Mouse (Mus musculus): ENCODE results near the gene Ccnl1. TPM values are rescaled to one million over a fixed set of nuclear protein-coding genes. Genes with fewer than 3 reads are reported as not detected.

Gene Ccnl1
- polyA plus RNA-seq, 1 experiment from 2014 or later, result 99.3 TPM

DNA sequence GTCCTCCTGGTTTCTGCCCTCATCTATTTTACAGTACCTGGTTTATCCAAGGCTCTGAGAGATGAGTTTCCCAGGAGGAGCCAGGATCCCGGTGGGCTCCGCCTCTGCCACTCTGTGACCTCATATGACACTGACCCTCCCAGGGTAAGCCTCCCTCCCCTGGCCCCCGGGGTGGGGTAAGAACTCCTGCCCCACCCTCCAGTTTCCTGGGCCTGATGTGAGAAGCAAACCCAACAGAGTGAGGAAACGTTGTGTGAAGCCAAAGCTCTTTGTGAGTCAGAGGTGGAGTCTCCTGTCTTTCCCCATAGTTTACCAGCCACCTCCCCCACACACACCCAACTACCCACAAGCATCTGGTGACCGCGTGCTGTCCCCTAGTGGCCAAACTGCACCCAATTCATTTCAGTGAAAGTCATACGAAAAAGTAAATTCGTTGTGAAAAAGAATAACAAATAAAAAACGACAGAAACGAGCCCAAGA, 28.7 kb downstream of the Ccnl1 start:
- H3K36me3 ChIP-seq (replicated peaks), result no peaks in the 10 kb centered on the region
- no peaks in the 10 kb centered on the region for H3K9me3 ChIP-seq
- WGBS, result 3% methylated on average over 10 of the region's 10 CpGs
- peak; percentile 81 for DNase-seq (ENCODE audit: extremely low spot score, low spot score)
- H3K27ac ChIP-seq, result peak overlapping the region; percentile 89
- H3K4me1 ChIP-seq, result peaks cover 29% of the 10 kb centered on the region
- peak overlapping the region; percentile 44 for H3K4me3 ChIP-seq
- no peaks in the 10 kb centered on the region; the same call in 1 of the 2 replicates for H3K27me3 ChIP-seq (ENCODE audit: poor library complexity, severe bottlenecking)

DNA sequence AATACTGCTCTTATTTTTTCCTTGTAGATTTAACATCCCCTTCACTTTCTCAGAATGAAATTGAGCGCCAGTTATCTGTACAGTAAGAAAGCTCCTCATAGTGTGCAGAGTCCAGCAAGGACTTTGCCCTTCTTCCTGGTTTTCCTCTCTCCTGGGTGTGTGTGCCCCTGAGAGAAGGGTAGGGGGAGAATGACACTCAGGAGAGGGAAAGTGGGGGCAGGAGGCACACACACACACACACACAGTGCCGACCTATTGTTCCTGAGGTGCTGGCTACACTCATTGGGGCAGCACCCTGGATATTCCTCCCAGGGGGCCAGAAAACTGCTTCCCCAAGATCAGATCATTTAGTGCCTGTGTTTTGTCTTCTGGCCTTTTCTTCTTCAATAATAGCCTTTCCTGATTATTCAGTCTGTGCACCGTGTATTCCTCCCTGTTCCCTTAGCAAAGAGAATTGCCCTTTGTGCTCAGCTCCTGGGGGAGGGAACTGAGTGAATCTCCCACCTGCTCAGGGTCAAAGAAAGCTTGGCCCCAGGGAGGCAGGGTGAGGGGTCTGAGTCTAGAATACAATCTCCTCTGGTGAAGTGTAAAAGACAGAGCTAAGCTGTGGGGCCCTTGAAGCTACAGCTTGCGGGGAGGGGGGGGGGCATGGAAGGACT, 29.3 kb downstream of the Ccnl1 start:
- Histone ChIP-seq H3K27ac (peak overlapping the region; percentile 89), H3K4me3 (peak overlapping the region; percentile 44; the same call in 1 of the 2 replicates), H3K27me3 (ENCODE audit: poor library complexity, severe bottlenecking) (no peaks in the 10 kb centered on the region; the same call in 1 of the 2 replicates), H3K9me3 (no peaks in the 10 kb centered on the region), H3K4me1 (peaks cover 29% of the 10 kb centered on the region), H3K36me3 (replicated peaks) (no peaks in the 10 kb centered on the region)
- no peak for DNase-seq (ENCODE audit: extremely low spot score, low spot score)
- WGBS, result 33% methylated on average over 4 of the region's 4 CpGs

DNA sequence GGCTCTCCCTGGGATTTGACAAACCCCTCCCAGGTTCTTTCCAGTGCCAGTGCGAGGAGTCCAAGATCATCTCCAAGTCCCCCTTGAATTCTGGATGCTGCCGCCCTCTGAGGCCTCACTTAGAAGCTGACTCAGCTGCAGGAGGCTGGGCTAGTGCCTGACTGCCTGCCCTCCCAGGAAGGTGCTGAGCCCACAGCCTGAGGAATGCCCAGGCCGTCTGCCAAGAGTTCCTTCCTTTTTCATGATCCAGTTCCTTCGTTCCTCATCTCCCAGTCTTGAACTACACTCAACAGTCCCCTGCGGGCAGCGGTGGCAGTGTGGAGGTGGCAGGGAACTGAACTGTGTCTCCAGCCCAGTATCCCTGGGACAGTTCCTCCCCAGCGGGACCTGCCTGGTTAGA, 30.4 kb downstream of the Ccnl1 start:
- peak overlapping the region; percentile 60; the same call in 1 of the 2 replicates for H3K27ac ChIP-seq
- peak; percentile 13 for DNase-seq (ENCODE audit: extremely low spot score, low spot score)
- no peaks in the 10 kb centered on the region for H3K9me3 ChIP-seq
- no peak overlapping the region for H3K4me3 ChIP-seq
- no peaks in the 10 kb centered on the region; the same call in 1 of the 2 replicates for H3K27me3 ChIP-seq (ENCODE audit: poor library complexity, severe bottlenecking)
- no peaks in the 10 kb centered on the region for H3K36me3 ChIP-seq (replicated peaks)
- 71% methylated on average over 7 of the region's 7 CpGs for WGBS
- peaks cover 29% of the 10 kb centered on the region for H3K4me1 ChIP-seq

DNA sequence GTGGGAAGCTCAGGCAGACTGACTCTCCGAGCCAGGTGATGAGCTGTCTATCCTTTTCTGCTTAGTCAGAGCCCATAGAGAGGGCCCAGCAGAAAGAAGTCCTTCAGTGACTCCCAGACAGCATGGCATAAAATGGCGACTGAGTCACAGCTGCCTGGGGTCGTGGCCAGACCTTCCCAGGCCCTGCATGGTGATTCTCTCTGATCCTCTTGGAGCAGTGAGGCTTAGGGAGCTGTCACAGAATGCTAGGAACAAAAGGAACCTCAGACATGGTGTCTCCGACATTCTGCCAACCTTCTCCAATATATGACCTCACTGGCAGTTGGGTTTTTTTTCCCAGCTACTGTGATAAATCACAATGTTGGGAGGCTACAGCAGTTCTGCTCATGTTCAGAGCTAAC, 30.9 kb downstream of the Ccnl1 start:
- peak; percentile 12 for DNase-seq (ENCODE audit: extremely low spot score, low spot score)
- Histone ChIP-seq H3K9me3 (no peaks in the 10 kb centered on the region), H3K4me3 (no peak overlapping the region), H3K4me1 (peaks cover 29% of the 10 kb centered on the region), H3K27me3 (ENCODE audit: poor library complexity, severe bottlenecking) (no peaks in the 10 kb centered on the region; the same call in 1 of the 2 replicates), H3K36me3 (replicated peaks) (no peaks in the 10 kb centered on the region), H3K27ac (peak overlapping the region; percentile 60; the same call in 1 of the 2 replicates)
- WGBS, result 84% methylated on average over 4 of the region's 4 CpGs

DNA sequence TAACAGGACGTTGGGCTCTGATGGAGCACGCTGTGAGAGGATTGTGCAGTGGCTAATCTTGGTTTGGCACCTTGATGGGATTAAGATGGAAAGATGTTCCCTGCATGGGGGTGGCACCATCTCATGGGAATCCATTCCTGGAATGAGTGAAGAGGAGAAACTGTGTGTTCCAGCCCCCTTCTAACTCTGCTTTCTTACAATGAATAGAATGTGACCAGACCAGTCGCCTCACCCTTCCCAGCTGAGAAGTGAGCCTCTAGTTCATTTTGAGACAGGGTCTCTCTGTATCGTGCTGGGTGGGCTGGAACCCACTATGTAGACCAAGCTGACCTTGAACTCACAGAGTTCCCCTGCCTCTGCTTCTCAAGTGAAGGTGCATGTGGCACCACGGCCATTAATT, 31.6 kb downstream of the Ccnl1 start:
- peak; percentile 9 for DNase-seq (ENCODE audit: extremely low spot score, low spot score)
- H3K4me3 ChIP-seq, result no peak overlapping the region
- 91% methylated on average over 5 of the region's 5 CpGs for WGBS

DNA sequence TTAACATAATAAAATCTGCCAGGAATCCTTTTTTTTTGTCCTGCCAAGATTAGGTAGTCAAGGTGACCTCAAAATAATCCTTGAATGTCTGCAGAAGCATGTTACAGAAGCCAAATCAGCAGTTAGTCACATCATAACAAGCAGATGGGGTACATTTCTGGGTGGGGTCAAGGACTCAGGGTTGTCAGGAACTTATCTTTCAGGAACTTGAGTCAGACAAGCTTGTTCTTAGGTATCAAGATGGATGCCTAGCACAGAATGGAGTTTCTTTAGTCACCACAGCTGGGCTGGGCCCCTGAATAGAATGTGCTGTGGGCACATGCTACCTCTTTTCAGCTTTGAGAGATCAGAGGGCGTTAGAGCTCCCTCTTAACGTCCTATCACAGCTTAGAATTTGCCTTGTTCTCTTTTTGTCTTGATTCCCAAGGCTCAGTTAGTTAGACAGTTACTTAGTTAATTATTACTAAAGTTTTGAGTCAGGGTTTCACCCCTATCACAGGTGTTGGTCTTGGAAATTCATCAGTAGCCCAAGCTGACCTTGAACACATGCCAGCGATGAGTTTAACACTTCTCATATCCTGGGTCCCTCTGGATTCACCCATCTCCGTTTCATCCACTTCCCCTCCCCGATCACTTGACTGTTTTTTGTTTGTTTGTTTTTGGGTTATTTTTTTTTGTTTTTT, 32.9 kb downstream of the Ccnl1 start:
- no peaks in the 10 kb centered on the region for H3K36me3 ChIP-seq (replicated peaks)
- H3K9me3 ChIP-seq, result no peaks in the 10 kb centered on the region
- no peak overlapping the region for H3K4me3 ChIP-seq
- peaks cover 29% of the 10 kb centered on the region for H3K4me1 ChIP-seq
- 87% methylated on average over 5 of the region's 5 CpGs for WGBS
- H3K27ac ChIP-seq, result no peak overlapping the region
- DNase-seq (ENCODE audit: extremely low spot score, low spot score), result no peak
- H3K27me3 ChIP-seq (ENCODE audit: poor library complexity, severe bottlenecking), result no peaks in the 10 kb centered on the region; the same call in 1 of the 2 replicates

More for the DNA sequence above, 31.6 kb downstream of the Ccnl1 start:
- no peaks in the 10 kb centered on the region; the same call in 1 of the 2 replicates for H3K27me3 ChIP-seq (ENCODE audit: poor library complexity, severe bottlenecking)
- H3K9me3 ChIP-seq, result no peaks in the 10 kb centered on the region
- peaks cover 29% of the 10 kb centered on the region for H3K4me1 ChIP-seq
- no peaks in the 10 kb centered on the region for H3K36me3 ChIP-seq (replicated peaks)
- no peak overlapping the region for H3K27ac ChIP-seq

DNA sequence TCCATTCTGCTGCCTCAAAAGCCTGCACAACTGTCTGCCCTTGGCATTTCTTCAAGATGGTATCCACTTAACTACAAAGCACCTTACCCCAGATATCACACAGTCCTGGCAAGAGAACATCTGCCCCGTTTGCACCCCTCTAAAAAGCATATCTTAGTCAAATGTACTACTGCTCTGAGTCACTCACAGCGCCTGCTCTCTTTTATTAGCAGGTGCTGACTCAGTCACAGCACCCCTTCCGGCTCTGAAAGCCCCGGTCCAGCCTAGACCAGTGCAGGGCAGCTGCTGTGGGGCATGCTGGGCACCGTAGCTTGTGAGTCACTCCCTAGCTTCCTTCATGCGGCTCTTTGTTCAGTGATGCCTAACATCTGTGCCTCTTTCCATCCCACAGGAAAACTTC, 35.6 kb downstream of the Ccnl1 start:
- Histone ChIP-seq H3K27me3 (ENCODE audit: poor library complexity, severe bottlenecking) (no peaks in the 10 kb centered on the region; the same call in 1 of the 2 replicates), H3K9me3 (no peaks in the 10 kb centered on the region), H3K36me3 (replicated peaks) (no peaks in the 10 kb centered on the region), H3K27ac (no peak overlapping the region), H3K4me1 (peaks cover 2% of the 10 kb centered on the region), H3K4me3 (no peak overlapping the region)
- 75% methylated on average over 6 of the region's 6 CpGs for WGBS
- DNase-seq (ENCODE audit: extremely low spot score, low spot score), result no peak

DNA sequence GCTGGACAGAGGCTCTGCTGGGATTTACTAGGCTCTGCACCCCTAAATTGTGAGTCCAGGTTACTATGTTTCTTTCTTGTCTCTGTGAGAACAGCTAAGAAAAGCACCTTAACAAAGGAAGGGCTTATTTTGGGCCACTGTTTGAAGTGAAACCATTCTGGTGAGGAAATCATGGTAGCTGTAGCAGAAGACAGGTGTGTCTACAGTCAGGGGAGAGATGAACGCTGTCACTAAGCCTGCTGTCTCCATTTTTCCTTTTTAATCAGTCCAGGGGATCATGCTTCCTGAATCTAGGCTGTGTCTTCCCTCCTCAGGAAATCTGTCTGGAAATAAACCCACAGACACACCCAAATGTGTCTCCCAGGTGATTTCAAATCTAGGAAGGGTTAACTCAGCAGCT, 36.4 kb downstream of the Ccnl1 start:
- no peaks in the 10 kb centered on the region for H3K4me1 ChIP-seq
- 90% methylated on average over 1 of the region's 1 CpGs for WGBS

DNA sequence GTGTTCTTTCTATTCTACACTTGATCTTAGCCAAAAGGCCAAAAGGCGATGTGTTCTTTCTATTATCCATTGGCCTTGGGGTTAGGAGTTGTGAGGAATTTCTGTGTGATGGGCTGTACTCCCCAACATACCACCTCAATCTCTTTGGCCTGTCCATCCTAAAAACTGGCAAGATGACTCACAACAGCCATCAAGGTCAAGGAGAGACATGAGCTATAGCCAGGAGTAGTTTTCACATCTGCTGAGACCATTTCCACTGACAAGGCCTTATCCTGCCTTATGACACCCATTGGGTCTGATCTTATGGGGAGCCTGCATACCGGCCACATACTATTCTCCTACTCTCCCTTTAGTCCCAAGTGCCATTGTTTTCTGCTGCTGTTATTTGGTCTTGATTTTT, 39.0 kb downstream of the Ccnl1 start:
- Histone ChIP-seq H3K4me1 (no peaks in the 10 kb centered on the region), H3K4me3 (no peak overlapping the region), H3K27me3 (ENCODE audit: poor library complexity, severe bottlenecking) (no peaks in the 10 kb centered on the region), H3K36me3 (replicated peaks) (no peaks in the 10 kb centered on the region), H3K9me3 (0 out of 2 replicates have a peak, but pooled peaks cover 5% of the 10 kb centered on the region), H3K27ac (no peak overlapping the region)
- no peak for DNase-seq (ENCODE audit: extremely low spot score, low spot score)
- 97% methylated on average over 2 of the region's 2 CpGs for WGBS

More for the DNA sequence above, 36.4 kb downstream of the Ccnl1 start:
- Histone ChIP-seq H3K27ac (no peak overlapping the region), H3K36me3 (replicated peaks) (no peaks in the 10 kb centered on the region), H3K9me3 (no peaks in the 10 kb centered on the region), H3K4me3 (no peak overlapping the region), H3K27me3 (ENCODE audit: poor library complexity, severe bottlenecking) (no peaks in the 10 kb centered on the region)
- DNase-seq (ENCODE audit: extremely low spot score, low spot score), result no peak

DNA sequence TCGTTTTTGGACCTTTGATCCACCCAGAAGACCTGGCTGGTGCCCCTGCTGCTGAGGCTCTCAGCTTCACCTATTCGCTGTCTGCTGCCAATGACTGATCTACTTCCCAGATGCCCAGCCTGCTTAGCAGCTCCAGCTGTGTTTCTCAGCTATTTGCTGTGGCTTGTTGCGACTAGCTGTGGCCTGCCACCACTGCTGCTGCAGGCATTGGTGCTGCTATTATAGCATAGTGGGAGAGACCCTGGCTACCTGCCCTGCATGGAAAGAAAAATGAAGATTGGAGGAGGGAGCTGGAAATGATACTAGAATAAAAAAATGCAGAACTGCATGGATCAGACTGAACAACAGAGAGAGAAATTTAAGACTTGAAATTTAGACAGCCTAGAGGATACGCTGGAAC, 45.1 kb downstream of the Ccnl1 start:
- 0 out of 2 replicates have a peak, but pooled peaks cover 5% of the 10 kb centered on the region for H3K9me3 ChIP-seq
- DNase-seq (ENCODE audit: extremely low spot score, low spot score), result no peak
- WGBS, result 72% methylated on average over 4 of the region's 4 CpGs
- no peaks in the 10 kb centered on the region for H3K4me1 ChIP-seq
- H3K27ac ChIP-seq, result no peak overlapping the region
- no peaks in the 10 kb centered on the region for H3K27me3 ChIP-seq (ENCODE audit: poor library complexity, severe bottlenecking)
- no peak overlapping the region for H3K4me3 ChIP-seq
- no peaks in the 10 kb centered on the region for H3K36me3 ChIP-seq (replicated peaks)

DNA sequence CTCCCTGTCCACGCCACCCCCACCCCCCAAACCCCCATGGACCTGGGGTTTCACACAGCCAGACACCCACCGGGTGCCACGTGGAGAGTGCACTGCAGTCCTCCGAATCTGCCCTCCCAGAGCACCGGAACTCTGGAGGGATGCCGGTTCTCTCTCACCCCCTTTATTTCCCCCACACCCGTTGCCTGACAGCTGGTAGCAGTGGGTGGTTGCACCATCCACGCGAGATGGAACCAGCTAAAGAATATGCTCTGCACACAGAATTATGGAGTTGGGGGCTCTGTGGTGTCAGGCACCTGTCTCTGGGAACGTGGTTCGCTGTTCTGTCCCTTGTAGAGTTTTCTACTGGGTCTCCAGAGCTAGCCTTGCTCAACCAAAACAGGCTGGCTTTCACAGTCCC, 45.8 kb downstream of the Ccnl1 start:
- no peak for DNase-seq (ENCODE audit: extremely low spot score, low spot score)
- Histone ChIP-seq H3K4me3 (no peak overlapping the region), H3K36me3 (replicated peaks) (no peaks in the 10 kb centered on the region), H3K4me1 (no peaks in the 10 kb centered on the region), H3K9me3 (0 out of 2 replicates have a peak, but pooled peaks cover 5% of the 10 kb centered on the region), H3K27me3 (ENCODE audit: poor library complexity, severe bottlenecking) (no peaks in the 10 kb centered on the region), H3K27ac (no peak overlapping the region)
- WGBS, result 82% methylated on average over 11 of the region's 11 CpGs

DNA sequence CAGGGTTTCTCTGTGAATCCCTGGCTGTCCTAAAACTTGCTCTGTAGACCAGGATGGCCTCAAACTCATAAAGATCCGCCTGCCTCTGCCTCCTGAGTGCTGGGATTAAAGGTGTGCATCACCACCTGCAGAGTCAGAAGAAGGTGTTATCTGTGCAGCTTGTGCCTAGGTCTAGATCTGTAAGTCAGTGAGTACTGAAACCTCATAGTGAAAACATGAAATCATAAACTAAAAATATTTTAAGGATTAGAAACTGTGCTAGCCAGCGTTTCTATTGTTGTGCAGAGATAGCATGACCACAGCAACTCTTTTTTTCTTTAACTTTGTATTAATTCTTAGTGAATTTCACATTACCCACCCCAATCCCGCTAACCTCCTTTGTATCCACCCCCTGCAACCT, 46.8 kb downstream of the Ccnl1 start:
- Histone ChIP-seq H3K9me3 (0 out of 2 replicates have a peak, but pooled peaks cover 5% of the 10 kb centered on the region), H3K36me3 (replicated peaks) (no peaks in the 10 kb centered on the region), H3K4me1 (no peaks in the 10 kb centered on the region), H3K27me3 (ENCODE audit: poor library complexity, severe bottlenecking) (no peaks in the 10 kb centered on the region), H3K27ac (no peak overlapping the region), H3K4me3 (no peak overlapping the region)
- DNase-seq (ENCODE audit: extremely low spot score, low spot score), result no peak
- 91% methylated on average over 3 of the region's 3 CpGs for WGBS

DNA sequence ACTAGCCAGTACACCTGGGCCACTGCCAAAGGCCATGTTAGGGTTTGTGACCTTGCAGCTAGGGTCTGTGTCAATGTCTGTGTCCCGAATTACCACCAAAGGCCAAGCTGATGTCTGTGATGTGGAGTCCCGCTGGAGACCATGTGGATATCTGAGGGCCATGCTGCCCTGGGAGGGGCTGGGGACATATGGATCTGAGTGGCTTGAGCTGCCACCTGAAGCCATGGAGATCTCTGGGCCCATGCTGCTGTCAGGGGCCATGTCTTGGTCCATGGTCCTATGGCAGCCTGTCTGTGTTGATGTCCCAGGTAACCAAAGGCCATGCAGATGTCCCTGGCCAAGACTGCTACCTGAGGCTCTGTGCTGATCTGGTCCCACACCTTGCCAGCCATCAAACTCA, 48.6 kb downstream of the Ccnl1 start:
- 90% methylated on average over 2 of the region's 2 CpGs for WGBS
- no peaks in the 10 kb centered on the region for H3K36me3 ChIP-seq (replicated peaks)
- no peak for DNase-seq (ENCODE audit: extremely low spot score, low spot score)
- no peak overlapping the region for H3K27ac ChIP-seq
- no peaks in the 10 kb centered on the region for H3K27me3 ChIP-seq (ENCODE audit: poor library complexity, severe bottlenecking)
- no peaks in the 10 kb centered on the region for H3K9me3 ChIP-seq
- H3K4me1 ChIP-seq, result peaks cover 13% of the 10 kb centered on the region
- no peak overlapping the region for H3K4me3 ChIP-seq
